Mouse (Mus musculus) MEL (cell line): ENCODE measurements around the gene Nxpe5. TPM values are rescaled to one million over a fixed set of nuclear protein-coding genes. Genes with fewer than 3 reads are reported as not detected.

Experiments used
- DNase-seq: peaks from one replicate; pipeline ENCODE4 v3.0.0; 2011; ENCODE audit warnings: low read depth, low spot score
- H3K27ac ChIP-seq: 2 replicates; pipeline ENCODE4 v1.5.1; 2012; ENCODE audit warnings: low read depth, mild to moderate bottlenecking, control low read depth, low read length, moderate library complexity; ENCODE audit not compliant: control insufficient read depth
- H3K27me3 ChIP-seq, 2 experiments: fragments of 150-350 bp in 1 of 2; sonication (generic) in 1 of 2; 2 replicates each; pipeline ENCODE4 v1.6.1; 2012; ENCODE audit warnings: low read length in 2 of 2, mild to moderate bottlenecking in 2 of 2, improper control_type of control experiment in 1 of 2, moderate library complexity in 1 of 2; ENCODE audit not compliant: insufficient read depth in 2 of 2, control insufficient read depth in 1 of 2
- H3K36me3 ChIP-seq, 2 experiments: 2 replicates each; pipeline ENCODE4 v1.6.1; 2012 to 2014; ENCODE audit warnings: low read length in 2 of 2, improper control_type of control experiment in 1 of 2, inconsistent platforms in 1 of 2, mild to moderate bottlenecking in 1 of 2; ENCODE audit not compliant: insufficient read depth in 2 of 2, control insufficient read depth in 1 of 2
- H3K4me1 ChIP-seq, 2 experiments: fragments of 150-350 bp in 1 of 2; sonication (generic) in 1 of 2; 2 replicates each; pipeline ENCODE4 v1.6.1; 2012; ENCODE audit warnings: low read length in 2 of 2, improper control_type of control experiment in 1 of 2, mild to moderate bottlenecking in 1 of 2; ENCODE audit not compliant: insufficient read depth in 2 of 2, control insufficient read depth in 1 of 2
- H3K4me3 ChIP-seq, 2 experiments: fragments of 150-350 bp in 1 of 2; sonication (generic) in 1 of 2; 2 replicates each; pipeline ENCODE4 v1.5.1; 2012; ENCODE audit warnings: low read depth in 2 of 2, low read length in 2 of 2, mild to moderate bottlenecking in 2 of 2, moderate library complexity in 2 of 2, control low read depth in 1 of 2, improper control_type of control experiment in 1 of 2; ENCODE audit not compliant: control insufficient read depth in 1 of 2, insufficient read depth in 1 of 2
- H3K79me2 ChIP-seq: 2 replicates; pipeline ENCODE4 v1.6.1; 2012; ENCODE audit warnings: mild to moderate bottlenecking, low read length, moderate library complexity; ENCODE audit not compliant: control insufficient read depth, poor library complexity, insufficient read depth
- H3K9ac ChIP-seq: 2 replicates; pipeline ENCODE4 v1.6.1; 2012; ENCODE audit warnings: low read depth, mild to moderate bottlenecking, control low read depth, low read length, moderate library complexity; ENCODE audit not compliant: control insufficient read depth, poor library complexity, severe bottlenecking
- H3K9me3 ChIP-seq: fragments of 150-350 bp; sonication (generic); replicated peaks from 2 replicates; pipeline ENCODE4 v1.6.1; 2012; ENCODE audit warnings: mild to moderate bottlenecking, low read length, improper control_type of control experiment, moderate library complexity; ENCODE audit not compliant: insufficient read depth
- CHD1 ChIP-seq: IDR thresholded peaks from 2 replicates; pipeline ENCODE4 v1.6.1; 2012; ENCODE audit warnings: low read depth, mild to moderate bottlenecking, inconsistent platforms, low read length, improper control_type of control experiment
- CHD2 ChIP-seq: IDR thresholded peaks from 2 replicates; pipeline ENCODE4 v1.6.1; 2011; ENCODE audit warnings: low read length, improper control_type of control experiment
- CTCF ChIP-seq, 3 experiments: IDR thresholded peaks in 2 of 3; conservative IDR thresholded peaks in 1 of 3; 2 replicates each; pipeline ENCODE4 v1.5.1; 2011 to 2012; ENCODE audit warnings: low read length in 3 of 3, low read depth in 2 of 3, mild to moderate bottlenecking in 2 of 3, improper control_type of control experiment in 1 of 3, inconsistent platforms in 1 of 3, mixed read lengths in 1 of 3, moderate library complexity in 1 of 3; ENCODE audit not compliant: control insufficient read depth in 1 of 3, insufficient read depth in 1 of 3, poor library complexity in 1 of 3, severe bottlenecking in 1 of 3
- ELF1 ChIP-seq: IDR thresholded peaks from 2 replicates; pipeline ENCODE4 v1.6.1; 2014; ENCODE audit warnings: low read depth, mild to moderate bottlenecking, inconsistent platforms, low read length, improper control_type of control experiment, moderate library complexity
- EP300 ChIP-seq, 2 experiments: IDR thresholded peaks; 2 replicates each; pipeline ENCODE4 v1.6.1; 2011; ENCODE audit warnings: improper control_type of control experiment in 2 of 2, low read length in 2 of 2, low read depth in 1 of 2, mild to moderate bottlenecking in 1 of 2
- ETS1 ChIP-seq: IDR thresholded peaks from 2 replicates; pipeline ENCODE4 v1.6.1; 2012; ENCODE audit warnings: low read depth, mild to moderate bottlenecking, inconsistent platforms, low read length, improper control_type of control experiment, moderate library complexity
- GATA1 ChIP-seq: IDR thresholded peaks from 2 replicates; pipeline ENCODE4 v1.6.1; 2011; ENCODE audit warnings: low read depth, low read length, improper control_type of control experiment
- HCFC1 ChIP-seq: IDR thresholded peaks from 2 replicates; pipeline ENCODE4 v1.6.1; 2012; ENCODE audit warnings: low read depth, mild to moderate bottlenecking, inconsistent platforms, low read length, improper control_type of control experiment, moderate library complexity
- JUND ChIP-seq: IDR thresholded peaks from 2 replicates; pipeline ENCODE4 v1.6.1; 2011; ENCODE audit warnings: low read depth, mild to moderate bottlenecking, improper control_type of control experiment, low read length
- KAT2A ChIP-seq: conservative IDR thresholded peaks from 2 replicates; pipeline ENCODE4 v1.6.1; 2012; ENCODE audit warnings: low read depth, low read length, improper control_type of control experiment, inconsistent platforms
- MAZ ChIP-seq: IDR thresholded peaks from 2 replicates; pipeline ENCODE4 v1.6.1; 2012; ENCODE audit warnings: low read depth, mild to moderate bottlenecking, inconsistent platforms, low read length, improper control_type of control experiment
- MXI1 ChIP-seq: IDR thresholded peaks from 2 replicates; pipeline ENCODE4 v1.6.1; 2011; ENCODE audit warnings: mild to moderate bottlenecking, low read depth, low read length, improper control_type of control experiment
- MYB ChIP-seq: IDR thresholded peaks from 2 replicates; pipeline ENCODE4 v1.6.1; 2011; ENCODE audit warnings: mild to moderate bottlenecking, low read depth, low read length, improper control_type of control experiment
- NELFE ChIP-seq: IDR thresholded peaks from 2 replicates; pipeline ENCODE4 v1.6.1; 2011; ENCODE audit warnings: low read depth, low read length, improper control_type of control experiment
- NRF1 ChIP-seq: IDR thresholded peaks from 2 replicates; pipeline ENCODE4 v1.6.1; 2014; ENCODE audit warnings: low read depth, mild to moderate bottlenecking, inconsistent platforms, low read length, improper control_type of control experiment, moderate library complexity; ENCODE audit not compliant: poor library complexity, insufficient read depth, severe bottlenecking
- POLR2AphosphoS5 ChIP-seq: IDR thresholded peaks from 2 replicates; pipeline ENCODE4 v1.6.1; 2012; ENCODE audit warnings: low read depth, borderline replicate concordance, mild to moderate bottlenecking, inconsistent platforms, low read length, moderate library complexity, mixed read lengths
- RAD21 ChIP-seq: IDR thresholded peaks from 2 replicates; pipeline ENCODE4 v1.6.1; 2011; ENCODE audit warnings: mild to moderate bottlenecking, low read depth, low read length, improper control_type of control experiment
- SIN3A ChIP-seq: IDR thresholded peaks from 2 replicates; pipeline ENCODE4 v1.6.1; 2012; ENCODE audit warnings: low read length, improper control_type of control experiment, inconsistent platforms
- SMC3 ChIP-seq: IDR thresholded peaks from 2 replicates; pipeline ENCODE4 v1.6.1; 2011; ENCODE audit warnings: low read depth, low read length, improper control_type of control experiment
- TAL1 ChIP-seq: IDR thresholded peaks from 2 replicates; pipeline ENCODE4 v1.6.1; 2012; ENCODE audit warnings: mild to moderate bottlenecking, inconsistent platforms, low read length, moderate library complexity, mixed read lengths
- USF1 ChIP-seq: IDR thresholded peaks from 2 replicates; pipeline ENCODE4 v1.6.1; 2014; ENCODE audit warnings: low read depth, mild to moderate bottlenecking, inconsistent platforms, low read length, improper control_type of control experiment, moderate library complexity
- USF2 ChIP-seq, 2 experiments: IDR thresholded peaks; 2 replicates each; pipeline ENCODE4 v1.6.1; 2011 to 2012; ENCODE audit warnings: improper control_type of control experiment in 2 of 2, low read length in 2 of 2, borderline replicate concordance in 1 of 2, inconsistent platforms in 1 of 2, low read depth in 1 of 2, mild to moderate bottlenecking in 1 of 2; ENCODE audit not compliant: insufficient read depth in 1 of 2
- ZC3H11A ChIP-seq: IDR thresholded peaks from 2 replicates; pipeline ENCODE4 v1.6.1; 2012; ENCODE audit warnings: low read depth, mild to moderate bottlenecking, inconsistent platforms, low read length, improper control_type of control experiment
- ZKSCAN1 ChIP-seq: IDR thresholded peaks from 2 replicates; pipeline ENCODE4 v1.6.1; 2012; ENCODE audit warnings: low read depth, mild to moderate bottlenecking, inconsistent platforms, low read length, improper control_type of control experiment, moderate library complexity
- ZMIZ1 ChIP-seq: IDR thresholded peaks from 2 replicates; pipeline ENCODE4 v1.6.1; 2012; ENCODE audit warnings: low read depth, mild to moderate bottlenecking, inconsistent platforms, low read length, improper control_type of control experiment, moderate library complexity
- ZNF384 ChIP-seq: IDR thresholded peaks from 2 replicates; pipeline ENCODE4 v1.6.1; 2012; ENCODE audit warnings: low read depth, mild to moderate bottlenecking, inconsistent platforms, low read length, improper control_type of control experiment
- polyA plus RNA-seq, 2 experiments: library from polyadenylated mRNA; stranded (reverse) in 1 of 2; unstranded in 1 of 2; fragments of >175 nt in 1 of 2; fragments of >200 nt in 1 of 2; gene quantifications; 2 replicates each; pipeline versions ENCODE4 v1.2.1 to v1.2.4; 2012; ENCODE audit warnings: low replicate concordance in 2 of 2, low read depth in 1 of 2; ENCODE audit not compliant: insufficient read length in 2 of 2, insufficient read depth in 1 of 2, missing spikeins in 1 of 2
- total RNA-seq: library from RNA; depleted of rRNA; stranded (reverse); fragments of 300-350 nt; gene quantifications from 2 replicates; pipeline ENCODE4 v1.2.3, GENCODE M21; 2012

The Nxpe5 gene
- total and polyA plus RNA-seq, 3 experiments = not detected

- H3K27ac ChIP-seq = no peak overlapping the region
- no peak overlapping the region for H3K4me3 ChIP-seq
- H3K36me3 ChIP-seq = no peaks in the 10 kb centered on the region; a peak in 1 of 4 replicates
- H3K9me3 ChIP-seq = no peaks in the 10 kb centered on the region
- no peaks in the 10 kb centered on the region for H3K4me1 ChIP-seq
- H3K9ac ChIP-seq = no peak overlapping the region
- TF ChIP-seq RAD21 (no peak), ELF1 (no peak), POLR2AphosphoS5 (no peak), MAZ (no peak), ZMIZ1 (no peak), ETS1 (no peak), ZKSCAN1 (no peak), ZC3H11A (no peak), NELFE (no peak), ZNF384 (no peak), JUND (no peak), EP300 (IDR thresholded peaks at IDR 0.05; ENCODE audit: low read depth in 1 of 2, low read length in 2 of 2) (no peak), MYB (no peak), SIN3A (no peak), USF1 (no peak)
- no peaks in the 10 kb centered on the region for H3K79me2 ChIP-seq
- no peaks in the 10 kb centered on the region for H3K27me3 ChIP-seq
- DNase-seq = no peak
Measured at GRCm38 (mm10) chr5:138202086-138202485, 23.6 kb upstream of the Nxpe5 start.

GRCm38 (mm10) chr5:138207253-138207652 lies 18.4 kb upstream of the Nxpe5 start:
- Histone ChIP-seq H3K9me3 (no peaks in the 10 kb centered on the region), H3K4me1 (no peaks in the 10 kb centered on the region), H3K9ac (no peak overlapping the region), H3K4me3 (no peak overlapping the region), H3K79me2 (no peaks in the 10 kb centered on the region), H3K27ac (no peak overlapping the region), H3K36me3 (no peaks in the 10 kb centered on the region), H3K27me3 (no peaks in the 10 kb centered on the region)
- no peak for DNase-seq
- TF ChIP-seq NELFE = no peak
- TF ChIP-seq MAZ = no peak
- no peak for TF ChIP-seq ZMIZ1
- no peak for TF ChIP-seq RAD21
- TF ChIP-seq MXI1 = no peak
- TF ChIP-seq ZKSCAN1 = no peak
- TF ChIP-seq HCFC1 = no peak
- TF ChIP-seq CHD2 = no peak
- no peak for TF ChIP-seq POLR2AphosphoS5
- TF ChIP-seq ETS1 = no peak
- no peak for TF ChIP-seq ZC3H11A
- no peak for TF ChIP-seq CHD1
- TF ChIP-seq USF1 = no peak
- TF ChIP-seq GATA1 = no peak
- TF ChIP-seq CTCF (IDR thresholded peaks at IDR 0.05 in 2 of 3, conservative IDR thresholded peaks at IDR 0.05 in 1 of 3; ENCODE audit: control insufficient read depth in 1 of 3, insufficient read depth in 1 of 3, low read depth in 2 of 3, low read length in 3 of 3, poor library complexity in 1 of 3, severe bottlenecking in 1 of 3) = no peak
- TF ChIP-seq KAT2A = no peak
- TF ChIP-seq USF2 (IDR thresholded peaks at IDR 0.05; ENCODE audit: borderline replicate concordance in 1 of 2, insufficient read depth in 1 of 2, low read depth in 1 of 2, low read length in 2 of 2) = no peak
- TF ChIP-seq SMC3 = no peak
- no peak for TF ChIP-seq TAL1
- TF ChIP-seq NRF1 = no peak
